Mouse (Mus musculus): ENCODE data around the gene Olfr1157. TPM values are rescaled to one million over a fixed set of nuclear protein-coding genes. Genes with fewer than 3 reads are reported as not detected.

The Olfr1157 gene
- not detected for total RNA-seq (2021)
- long read RNA-seq, experiment 1: 0 reads
- long read RNA-seq, experiment 2: 0 reads

- TF ChIP-seq CTCF (IDR thresholded peaks at IDR 0.05): no peak
- intact Hi-C loops (cut with DNase I): no loop called here
- DNase-seq (ENCODE audit: extremely low spot score in 1 of 2, low spot score in 2 of 2): no peak
- Histone ChIP-seq H3K4me3 (no peak within 1 kb of the TSS), H3K27ac (no peak within 1 kb of the TSS)
Measured at GRCm38 (mm10) chr2:87968199-87968598, at the start of gene Olfr1157. Gene Olfr1157, minus strand, starts transcription at chr2:87968299.

DNA sequence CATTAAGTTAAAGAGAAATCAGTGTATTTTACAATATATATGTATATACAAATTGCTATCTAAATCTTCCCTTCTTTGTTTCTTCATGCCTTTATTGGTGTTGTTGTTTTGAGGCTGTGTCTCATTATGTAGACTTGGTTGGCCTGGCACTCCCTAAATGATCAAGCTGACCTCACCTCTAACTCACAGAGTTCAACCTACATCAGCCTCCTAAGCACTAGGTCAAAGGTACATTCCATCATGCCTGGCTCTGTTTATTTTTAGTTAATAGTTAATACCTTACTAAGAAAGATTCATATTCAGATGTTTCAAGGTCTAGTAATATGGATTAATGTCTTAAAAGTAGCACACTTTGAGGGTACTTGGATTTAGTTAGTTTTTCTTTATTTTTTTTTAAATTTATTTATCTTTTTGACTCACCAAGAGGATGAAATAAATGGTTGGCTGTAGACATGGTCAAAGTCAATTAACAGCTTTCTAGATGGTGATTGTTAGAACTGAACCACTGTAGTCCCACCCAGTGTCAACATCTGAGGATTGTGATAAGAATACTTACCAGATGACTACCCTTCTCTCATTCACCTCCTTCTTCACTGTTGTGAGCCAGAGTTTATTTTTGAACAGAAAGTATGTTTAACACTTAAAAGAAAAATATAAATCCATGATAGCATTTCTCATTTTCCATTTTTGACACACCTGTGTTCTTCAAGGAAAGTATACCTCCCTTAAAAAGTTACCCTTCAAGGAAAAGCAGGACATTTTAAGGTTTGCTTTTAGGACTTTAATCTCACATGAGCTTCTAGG is 39.6 kb upstream of the Olfr1157 start, which contains the start of gene Olfr1160:
Gene Olfr1160, minus strand, starts transcription at position 754 of the 804 bp plus-strand sequence.
- no peak for TF ChIP-seq CTCF (IDR thresholded peaks at IDR 0.05)
- intact Hi-C loops (cut with DNase I): no loop called here
- no peak within 1 kb of the TSS for H3K27ac ChIP-seq
- H3K4me3 ChIP-seq: no peak within 1 kb of the TSS
- DNase-seq (ENCODE audit: extremely low spot score in 1 of 2, low spot score in 2 of 2): no peak

DNA sequence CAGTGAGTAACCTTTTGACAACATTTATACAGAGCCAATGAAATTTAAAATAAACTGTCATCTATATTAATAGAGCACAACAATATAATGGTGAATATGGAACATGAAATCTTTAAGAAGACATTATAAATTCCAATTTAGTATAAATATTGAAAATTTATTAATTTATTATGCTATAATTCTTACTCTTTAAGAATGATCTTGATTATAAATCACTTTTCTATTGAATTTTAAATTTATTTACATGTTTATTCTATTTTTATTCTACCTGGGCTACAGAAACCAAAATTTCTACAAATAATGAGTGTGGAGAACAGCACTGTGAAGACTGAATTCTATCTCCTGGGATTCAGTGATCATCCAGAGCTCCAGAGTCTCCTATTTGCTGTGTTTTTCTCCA is 21.7 kb upstream of the Olfr1157 start, which contains the start of gene Olfr1158:
Gene Olfr1158, plus strand, starts transcription at position 301 of the 400 bp plus-strand sequence.
- H3K27ac ChIP-seq: no peak within 1 kb of the TSS
- intact Hi-C loops (cut with DNase I): no loop called here
- TF ChIP-seq CTCF (IDR thresholded peaks at IDR 0.05): no peak

GRCm38 (mm10) chr2:87974563-87974962 is 6.5 kb upstream of the Olfr1157 start, which contains the start of gene Olfr74:
Gene Olfr74, minus strand, starts transcription at chr2:87974663.
- Histone ChIP-seq H3K27ac (no peak within 1 kb of the TSS), H3K4me3 (no peak within 1 kb of the TSS)
- TF ChIP-seq CTCF (IDR thresholded peaks at IDR 0.05): no peak
- DNase-seq (ENCODE audit: extremely low spot score in 1 of 2, low spot score in 2 of 2): no peak
- intact Hi-C loops (cut with DNase I): no loop called here

More for the DNA sequence above, 21.7 kb upstream of the Olfr1157 start, which contains the start of gene Olfr1158:
- no peak for DNase-seq (ENCODE audit: extremely low spot score in 1 of 2, low spot score in 2 of 2)
- no peak within 1 kb of the TSS for H3K4me3 ChIP-seq

DNA sequence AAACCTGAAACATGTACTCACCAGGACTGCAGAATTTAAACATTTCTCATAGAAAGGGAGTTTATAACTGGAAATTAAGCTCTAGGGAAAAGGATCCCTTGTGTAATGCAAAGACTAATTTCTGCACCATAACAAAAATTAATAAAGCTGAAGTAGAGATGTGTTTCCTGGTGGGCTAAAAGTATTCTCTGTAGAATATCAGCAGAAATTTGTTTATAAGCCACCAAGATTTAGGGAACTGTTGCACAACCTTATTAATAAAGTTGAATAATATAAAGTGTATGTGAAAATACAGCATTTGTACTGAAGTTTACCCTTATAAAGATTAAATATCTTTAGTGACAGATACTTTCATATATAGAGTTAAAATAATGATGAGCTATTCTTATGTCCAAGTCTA is 15.1 kb downstream of the Olfr1157 start, which contains the start of gene Olfr1156:
Gene Olfr1156, minus strand, starts transcription at position 101 of the 400 bp plus-strand sequence.
- TF ChIP-seq CTCF (IDR thresholded peaks at IDR 0.05): no peak
- intact Hi-C loops (cut with DNase I): no loop called here
- no peak for DNase-seq (ENCODE audit: extremely low spot score in 1 of 2, low spot score in 2 of 2)
- Histone ChIP-seq H3K27ac (no peak within 1 kb of the TSS), H3K4me3 (no peak within 1 kb of the TSS)

DNA sequence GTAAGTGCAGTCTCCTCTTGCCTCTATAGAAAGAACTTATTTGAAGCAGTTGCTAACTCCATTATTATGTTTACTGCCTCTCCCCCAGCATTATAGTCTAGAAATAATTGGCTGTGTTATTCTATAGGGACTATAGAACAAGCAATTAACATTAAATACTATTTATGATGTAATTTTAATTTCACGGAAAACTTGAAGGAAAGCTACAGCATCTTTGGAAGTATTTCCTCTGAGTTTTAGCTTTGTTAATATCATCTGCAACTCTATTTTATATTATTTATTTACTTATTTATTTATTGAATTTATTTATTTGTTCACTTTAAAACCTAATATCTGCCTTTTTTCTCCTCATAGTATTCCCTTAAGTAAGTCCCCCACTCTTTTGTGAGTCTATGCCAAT is 23.1 kb downstream of the Olfr1157 start, which contains the start of gene Olfr1155:
Gene Olfr1155, minus strand, starts transcription at position 101 of the 400 bp plus-strand sequence.
- Histone ChIP-seq H3K4me3 (no peak within 1 kb of the TSS), H3K27ac (no peak within 1 kb of the TSS)
- no peak for DNase-seq (ENCODE audit: extremely low spot score in 1 of 2, low spot score in 2 of 2)
- intact Hi-C loops (cut with DNase I): no loop called here
- no peak for TF ChIP-seq CTCF (IDR thresholded peaks at IDR 0.05)

Other genes starting within 250 kb of the Olfr1157 start
- not detected for gene Olfr1138, start 228.3 kb downstream of the Olfr1157 start, total RNA-seq (2021)
- gene Olfr1140, start 224.5 kb downstream of the Olfr1157 start, total RNA-seq (2021): not detected
- not detected for gene Olfr1141, start 214.3 kb downstream of the Olfr1157 start, total RNA-seq (2021)
- not detected for gene Olfr152, start 188.8 kb downstream of the Olfr1157 start, total RNA-seq (2021)
- not detected for gene Olfr1143, start 167.7 kb downstream of the Olfr1157 start, total RNA-seq (2021)
- not detected for gene Olfr1145, start 158.5 kb downstream of the Olfr1157 start, total RNA-seq (2021)
- not detected for gene Olfr1148, start 137.8 kb downstream of the Olfr1157 start, total RNA-seq (2021)
- not detected for gene Olfr1150-ps1, start 124.3 kb downstream of the Olfr1157 start, total RNA-seq (2021)
- not detected for gene Olfr1151, start 112.4 kb downstream of the Olfr1157 start, total RNA-seq (2021)
- not detected for gene Olfr1152, start 101.8 kb downstream of the Olfr1157 start, total RNA-seq (2021)
- gene Olfr1153, start 73.3 kb downstream of the Olfr1157 start, total RNA-seq (2021): not detected
- not detected for gene Olfr1154, start 63.1 kb downstream of the Olfr1157 start, total RNA-seq (2021)
- not detected for gene Olfr1155, start 23.2 kb downstream of the Olfr1157 start, total RNA-seq (2021)
- gene Olfr1156, start 15.2 kb downstream of the Olfr1157 start, total RNA-seq (2021): not detected
- gene Olfr74, start 6.4 kb upstream of the Olfr1157 start, total RNA-seq (2021): not detected
- gene Olfr1158, start 21.8 kb upstream of the Olfr1157 start, total RNA-seq (2021): not detected
- gene Olfr1160, start 40.0 kb upstream of the Olfr1157 start, total RNA-seq (2021): not detected
- not detected for gene Olfr1161, start 54.5 kb upstream of the Olfr1157 start, total RNA-seq (2021)
- not detected for gene Olfr73, start 69.4 kb upstream of the Olfr1157 start, total RNA-seq (2021)
- not detected for gene Olfr1162, start 82.8 kb upstream of the Olfr1157 start, total RNA-seq (2021)
- gene Olfr1163, start 103.5 kb upstream of the Olfr1157 start, total RNA-seq (2021): not detected
- gene Olfr1164, start 125.7 kb upstream of the Olfr1157 start, total RNA-seq (2021): not detected
- not detected for gene Olfr1166, start 160.0 kb upstream of the Olfr1157 start, total RNA-seq (2021)
- gene Olfr1167, start 186.9 kb upstream of the Olfr1157 start, total RNA-seq (2021): not detected
- gene Olfr1168, start 213.6 kb upstream of the Olfr1157 start, total RNA-seq (2021): not detected